Mouse (Mus musculus): Measurements from ENCODE around the gene A230050P20Rik. TPM values are rescaled to one million over a fixed set of nuclear protein-coding genes. Genes with fewer than 3 reads are reported as not detected.
"Not testable (repeated sequence)": the region's sequence is repeated elsewhere in the genome, so short reads cannot be mapped to it uniquely, and the experiment has no call there.

The A230050P20Rik gene
- 1.9 and 2.3 TPM in 2 replicates for polyA plus RNA-seq (2015; fragmentation: Nextera tagmentation; extraction: Ambion mirVana)

DNA sequence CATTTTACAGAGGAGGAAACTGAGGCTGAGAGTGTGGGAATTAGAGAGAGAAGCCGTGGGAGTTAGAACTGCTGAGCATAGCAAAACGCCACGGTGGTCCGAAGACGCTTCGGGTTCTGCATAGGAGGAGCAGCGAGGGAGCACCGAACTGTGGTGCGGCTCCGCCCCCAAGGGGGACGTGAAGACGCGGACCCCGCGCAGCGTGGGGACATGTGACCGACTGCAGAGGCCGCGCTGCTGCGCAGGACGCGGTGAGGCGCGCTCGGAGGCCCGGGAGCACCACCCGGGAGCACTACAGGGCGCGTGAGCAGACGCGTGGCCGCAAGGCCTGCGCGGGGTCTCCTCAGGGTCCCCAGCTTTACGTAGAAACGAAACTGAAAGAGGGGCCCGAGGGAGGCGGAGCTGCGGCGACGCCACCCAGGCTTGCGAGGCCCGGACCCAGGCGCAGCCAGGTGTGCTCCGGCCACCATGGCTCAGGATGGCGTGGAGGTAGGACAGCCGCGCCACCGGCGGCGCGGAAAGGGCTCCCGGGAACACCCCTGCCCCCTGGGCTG, at the start of gene A230050P20Rik:
Gene A230050P20Rik (plus strand): TSS at position 195 of the 554 bp plus-strand sequence.
- Histone ChIP-seq H3K36me3 (no peaks in the 10 kb centered on the region), H3K27me3 (peaks cover 58% of the 10 kb centered on the region), H3K4me3 (peak within 1 kb of the TSS; percentile 30), H3K4me2 (peak within 1 kb of the TSS; percentile 47), H3K9me3 (no peaks in the 10 kb centered on the region), H3K4me1 (replicated peaks) (peaks cover 6% of the 10 kb centered on the region), H3K27ac (no peak within 1 kb of the TSS), H3K9ac (peak within 1 kb of the TSS; percentile 43)
- no peak for ATAC-seq (ENCODE audit: low FRiP score)
- 10% methylated on average over 53 of the region's 53 CpGs for WGBS

DNA sequence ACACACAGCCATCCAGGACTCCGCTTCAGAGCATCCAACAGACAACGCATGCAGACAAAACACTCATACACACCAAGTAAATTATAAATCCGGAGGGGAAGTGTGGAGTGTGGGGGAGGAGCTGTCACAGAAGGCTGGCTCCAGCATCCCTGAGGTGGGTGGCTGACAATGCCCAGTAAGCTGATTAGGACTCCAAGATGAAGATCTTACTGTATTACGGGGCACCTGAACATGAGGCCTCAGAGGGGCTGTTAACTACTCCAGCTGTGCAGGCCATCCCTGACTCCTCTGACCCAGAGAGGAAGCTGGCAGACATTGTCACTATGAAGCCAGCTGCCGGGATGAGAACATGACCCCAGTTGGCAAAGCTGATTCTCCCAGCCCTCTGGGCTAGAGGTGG, 48.4 kb upstream of the A230050P20Rik start:
- peaks cover 9% of the 10 kb centered on the region; the same call in 1 of the 2 replicates for H3K27me3 ChIP-seq
- no peaks in the 10 kb centered on the region for H3K9me3 ChIP-seq
- no peak overlapping the region for H3K4me3 ChIP-seq
- no peaks in the 10 kb centered on the region for H3K36me3 ChIP-seq
- no peak for ATAC-seq (ENCODE audit: low FRiP score)
- 69% methylated on average over 5 of the region's 5 CpGs for WGBS
- no peak overlapping the region for H3K9ac ChIP-seq
- no peak overlapping the region for H3K27ac ChIP-seq
- peaks cover 2% of the 10 kb centered on the region for H3K4me1 ChIP-seq (replicated peaks)
- no peak overlapping the region for H3K4me2 ChIP-seq

DNA sequence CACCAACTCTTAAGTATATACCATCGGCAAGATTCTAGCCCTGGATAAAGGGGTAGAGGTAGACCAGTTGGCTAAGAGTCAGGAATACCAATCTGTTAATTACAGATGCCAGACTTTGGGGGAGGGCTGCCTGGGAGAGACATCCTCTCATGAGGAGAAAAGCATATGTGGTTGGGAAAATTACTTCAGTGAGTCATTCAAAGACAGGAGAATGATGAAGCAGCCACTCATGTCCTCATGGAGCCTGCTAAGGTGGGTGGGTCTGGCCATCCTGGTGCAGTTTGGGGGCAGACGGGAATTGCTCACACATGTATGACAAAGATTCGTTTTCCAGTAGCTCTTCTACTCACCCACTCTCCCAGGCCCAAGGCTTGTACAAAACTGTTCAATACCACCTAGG, 45.6 kb upstream of the A230050P20Rik start:
- H3K4me3 ChIP-seq: no peak overlapping the region
- H3K36me3 ChIP-seq: no peaks in the 10 kb centered on the region
- H3K4me1 ChIP-seq (replicated peaks): no peaks in the 10 kb centered on the region
- 92% methylated on average over 3 of the region's 3 CpGs for WGBS
- no peaks in the 10 kb centered on the region for H3K9me3 ChIP-seq
- no peak for ATAC-seq (ENCODE audit: low FRiP score)
- H3K4me2 ChIP-seq: no peak overlapping the region
- no peak overlapping the region for H3K9ac ChIP-seq
- no peaks in the 10 kb centered on the region for H3K27me3 ChIP-seq
- no peak overlapping the region for H3K27ac ChIP-seq

DNA sequence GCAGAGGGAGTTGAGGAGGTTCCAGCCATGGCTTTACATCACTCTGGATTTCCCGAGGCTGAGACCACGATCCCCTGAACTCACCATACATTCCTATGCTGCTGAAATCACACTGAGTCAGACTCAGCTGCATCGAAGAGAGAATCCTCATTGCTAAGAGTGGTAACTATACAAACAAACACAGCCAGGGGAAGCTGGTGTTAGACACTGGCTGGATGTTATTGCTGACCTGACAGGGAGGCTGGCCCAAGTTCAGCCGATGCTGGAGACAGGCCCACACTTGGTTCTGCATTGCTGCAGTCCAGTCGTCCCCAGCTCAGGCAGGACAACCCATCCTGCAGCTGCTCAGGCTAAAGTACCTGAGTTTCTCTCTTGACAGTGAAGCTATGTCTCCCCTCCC, 42.7 kb upstream of the A230050P20Rik start:
- Histone ChIP-seq H3K27ac (no peak overlapping the region), H3K9ac (no peak overlapping the region), H3K27me3 (peaks cover 12% of the 10 kb centered on the region; the same call in 1 of the 2 replicates), H3K9me3 (no peaks in the 10 kb centered on the region), H3K4me3 (no peak overlapping the region), H3K4me1 (replicated peaks) (peaks cover 5% of the 10 kb centered on the region), H3K4me2 (no peak overlapping the region), H3K36me3 (no peaks in the 10 kb centered on the region)
- 77% methylated on average over 5 of the region's 5 CpGs for WGBS
- ATAC-seq (ENCODE audit: low FRiP score): no peak

DNA sequence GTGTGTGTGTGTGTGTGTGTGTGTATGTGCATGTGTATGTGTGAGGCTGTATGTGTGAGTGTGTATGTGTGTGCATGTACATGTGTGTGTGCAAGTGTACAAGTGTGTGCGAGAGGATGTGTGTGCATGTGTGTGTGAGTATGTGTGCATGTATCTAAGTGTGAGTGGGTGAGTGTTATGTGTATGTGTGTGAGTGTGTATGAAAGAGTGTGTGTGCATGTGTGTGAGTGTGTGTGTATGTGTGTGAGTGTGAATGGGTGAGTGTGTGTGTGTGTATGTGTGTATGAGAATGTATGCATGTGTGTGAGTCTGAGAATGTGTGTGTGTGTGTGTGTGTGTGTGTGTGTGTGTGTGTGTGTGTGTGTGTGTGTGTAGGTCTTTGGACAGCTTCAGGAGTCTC, 40.3 kb upstream of the A230050P20Rik start:
- ATAC-seq (ENCODE audit: low FRiP score): no peak
- H3K36me3 ChIP-seq: no peaks in the 10 kb centered on the region
- no peak overlapping the region for H3K4me2 ChIP-seq
- H3K9ac ChIP-seq: no peak overlapping the region
- H3K27ac ChIP-seq: no peak overlapping the region
- peaks cover 20% of the 10 kb centered on the region for H3K27me3 ChIP-seq
- 89% methylated on average over 1 of the region's 1 CpGs for WGBS
- H3K4me3 ChIP-seq: no peak overlapping the region
- H3K4me1 ChIP-seq (replicated peaks): peaks cover 7% of the 10 kb centered on the region
- no peaks in the 10 kb centered on the region for H3K9me3 ChIP-seq

DNA sequence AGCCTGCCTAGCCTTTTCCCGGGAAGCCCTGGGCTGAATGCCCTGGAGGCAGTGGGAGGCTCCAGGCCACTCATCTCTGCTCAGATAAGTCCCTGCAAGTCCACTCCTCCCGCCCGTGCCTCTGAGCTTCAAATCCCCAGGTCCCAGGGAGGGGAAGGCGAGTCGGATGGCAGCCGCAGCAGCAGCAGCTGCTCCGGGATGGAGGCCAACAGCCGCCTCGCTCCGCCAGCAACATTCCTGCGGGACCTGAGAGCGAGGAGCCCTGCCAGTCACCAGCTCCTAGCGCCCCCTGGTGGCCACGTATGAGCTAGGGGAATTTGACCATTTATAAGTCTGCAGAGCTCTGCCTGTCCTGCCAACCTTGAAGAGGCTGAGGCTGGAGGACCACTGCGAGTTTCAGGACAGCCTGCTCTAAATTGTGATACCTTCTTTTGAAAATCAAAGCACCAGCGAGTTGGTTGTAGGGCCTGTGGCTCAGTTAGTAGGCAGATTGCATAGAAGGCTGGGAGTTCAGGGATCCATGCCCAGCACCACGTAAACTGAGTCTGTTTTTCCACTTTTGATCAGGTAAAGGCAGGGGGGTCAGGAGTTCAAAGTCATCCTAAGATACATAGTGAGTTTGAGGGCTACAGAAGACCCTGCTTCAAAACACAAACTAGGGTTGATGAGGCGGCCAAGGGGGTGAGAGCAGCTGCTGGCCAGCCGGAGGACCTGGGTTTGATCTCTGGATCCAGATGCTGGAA, 37.4 kb upstream of the A230050P20Rik start:
- Histone ChIP-seq H3K9ac (peak overlapping the region; percentile 30; the same call in 1 of the 2 replicates), H3K27ac (no peak overlapping the region), H3K4me3 (no peak overlapping the region)

DNA sequence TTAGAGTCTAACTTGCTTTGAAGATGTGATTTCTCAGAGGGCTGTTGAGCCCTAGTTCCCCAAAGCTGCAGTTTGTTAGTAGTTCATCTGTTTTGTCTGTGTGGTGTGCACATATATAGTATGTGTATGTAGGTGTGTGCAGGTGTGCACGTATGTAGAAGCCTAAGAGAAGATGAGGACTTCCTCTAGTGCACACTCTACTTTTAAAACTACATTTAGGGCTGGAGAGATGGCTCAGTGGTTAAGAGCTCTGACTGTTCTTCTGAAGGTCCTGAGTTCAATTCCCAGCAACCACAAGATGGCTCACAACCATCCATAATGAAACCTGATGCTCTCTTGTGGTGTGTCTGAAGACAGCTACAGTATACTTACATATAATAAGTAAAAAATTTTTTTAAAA, 33.6 kb upstream of the A230050P20Rik start:
- no peak overlapping the region for H3K27ac ChIP-seq
- no peak overlapping the region for H3K9ac ChIP-seq
- no peak overlapping the region for H3K4me2 ChIP-seq
- peaks cover 7% of the 10 kb centered on the region for H3K4me1 ChIP-seq (replicated peaks)
- no peak overlapping the region for H3K4me3 ChIP-seq
- no peak for ATAC-seq (ENCODE audit: low FRiP score)
- H3K27me3 ChIP-seq: peaks cover 20% of the 10 kb centered on the region; the same call in 1 of the 2 replicates
- no peaks in the 10 kb centered on the region for H3K36me3 ChIP-seq
- no peaks in the 10 kb centered on the region for H3K9me3 ChIP-seq
- 78% methylated on average over 1 of the region's 1 CpGs for WGBS

More for the DNA sequence above, 37.4 kb upstream of the A230050P20Rik start:
- peak; percentile 89 for ATAC-seq (ENCODE audit: low FRiP score)
- no peaks in the 10 kb centered on the region for H3K9me3 ChIP-seq
- H3K4me1 ChIP-seq (replicated peaks): peaks cover 7% of the 10 kb centered on the region
- WGBS: 15% methylated on average over 19 of the region's 19 CpGs
- H3K4me2 ChIP-seq: peak overlapping the region; percentile 36
- peaks cover 26% of the 10 kb centered on the region for H3K27me3 ChIP-seq
- H3K36me3 ChIP-seq: no peaks in the 10 kb centered on the region

DNA sequence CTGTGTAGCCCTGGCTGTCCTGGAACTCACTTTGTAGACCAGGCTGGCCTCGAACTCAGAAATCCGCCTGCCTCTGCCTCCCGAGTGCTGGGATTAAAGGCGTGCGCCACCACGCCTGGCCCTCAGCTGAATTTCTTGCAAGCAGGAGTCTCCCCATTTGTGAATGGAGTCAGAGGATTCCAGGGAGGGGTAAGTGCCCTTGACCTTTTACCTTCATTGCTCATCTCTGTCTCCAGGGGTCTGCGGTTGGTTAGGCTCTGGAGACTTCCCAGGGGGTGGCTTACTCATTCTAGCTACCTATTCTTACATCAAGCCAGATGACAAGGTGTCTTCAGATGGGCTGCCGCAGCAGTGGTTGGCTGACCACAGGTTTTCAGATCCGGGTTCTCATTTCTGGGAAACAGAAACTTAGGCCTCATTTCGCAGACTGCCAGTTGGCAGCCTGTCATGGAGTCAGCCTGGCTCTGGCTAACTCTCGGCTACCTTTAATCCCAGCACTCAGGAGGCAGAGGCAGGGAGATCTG, 32.9 kb upstream of the A230050P20Rik start:
- not testable (repeated sequence) for H3K9me3 ChIP-seq
- 91% methylated on average over 11 of the region's 11 CpGs for WGBS

DNA sequence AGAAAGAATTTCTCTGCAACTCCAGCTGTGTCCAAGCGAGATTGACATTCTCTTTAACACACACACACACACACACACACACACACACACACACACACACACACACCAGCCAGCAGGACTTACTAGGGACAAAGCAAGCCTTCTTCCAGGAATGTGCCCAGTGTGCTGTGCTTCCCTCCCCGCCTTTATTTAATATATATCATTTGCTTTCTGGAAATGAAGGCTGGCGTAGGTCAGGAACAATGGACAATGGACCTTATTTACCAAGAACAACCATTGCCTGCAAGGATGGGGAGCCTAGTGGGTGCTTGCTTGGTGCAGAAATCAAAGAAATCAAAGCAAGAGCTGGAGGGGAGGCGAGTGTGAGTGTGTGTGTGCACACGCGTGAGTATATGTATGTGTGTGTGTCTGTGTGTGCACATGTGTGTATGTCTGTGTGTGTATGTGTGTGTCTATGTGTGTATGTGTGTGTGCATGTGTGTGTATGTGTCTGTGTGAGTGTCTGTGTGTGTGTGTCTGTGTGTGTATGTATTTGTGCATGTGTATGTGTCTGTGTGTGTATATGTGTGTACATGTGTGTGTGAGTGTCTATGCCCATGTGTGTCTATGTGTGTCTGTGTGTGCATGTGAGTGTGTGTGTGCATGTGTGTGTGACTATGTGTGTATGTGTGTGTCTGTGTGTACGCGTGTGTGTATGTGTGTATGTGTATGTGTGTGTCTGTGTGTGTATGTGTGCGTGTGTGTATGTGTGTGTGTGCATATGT, 31.1 kb upstream of the A230050P20Rik start:
- H3K4me3 ChIP-seq: no peak overlapping the region
- H3K27me3 ChIP-seq: peaks cover 16% of the 10 kb centered on the region; the same call in 1 of the 2 replicates
- no peaks in the 10 kb centered on the region for H3K9me3 ChIP-seq
- no peaks in the 10 kb centered on the region for H3K36me3 ChIP-seq
- no peak overlapping the region for H3K9ac ChIP-seq
- H3K4me2 ChIP-seq: no peak overlapping the region
- no peak overlapping the region for H3K27ac ChIP-seq
- ATAC-seq (ENCODE audit: low FRiP score): no peak
- H3K4me1 ChIP-seq (replicated peaks): no peaks in the 10 kb centered on the region
- WGBS: 86% methylated on average over 9 of the region's 9 CpGs

More for the DNA sequence above, 32.9 kb upstream of the A230050P20Rik start:
- not testable (repeated sequence) for H3K4me1 ChIP-seq (replicated peaks); H3K36me3 ChIP-seq; H3K4me3 ChIP-seq; H3K9ac ChIP-seq; ATAC-seq (ENCODE audit: low FRiP score); H3K27ac ChIP-seq; H3K4me2 ChIP-seq
- H3K27me3 ChIP-seq: peaks cover 15% of the 10 kb centered on the region; the same call in 1 of the 2 replicates

DNA sequence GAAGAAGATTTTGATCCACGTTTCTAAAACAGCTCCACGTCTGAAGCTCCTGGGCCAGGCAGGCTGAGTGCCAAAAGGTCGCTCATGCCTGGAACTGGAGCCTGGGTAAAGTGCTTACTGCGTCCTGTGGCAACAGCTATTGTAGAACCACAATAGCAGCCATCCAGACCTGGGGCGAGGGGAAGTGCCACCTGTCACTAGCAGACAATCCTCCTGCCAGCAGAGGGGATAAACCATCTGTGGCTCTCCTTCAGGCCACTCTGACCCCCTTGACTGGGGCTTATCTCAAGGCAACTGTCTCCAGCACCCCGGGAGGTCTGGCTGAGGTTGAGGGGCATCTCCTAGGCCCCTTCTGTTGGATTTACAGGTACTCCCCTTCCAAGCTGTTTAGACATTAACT, 29.5 kb upstream of the A230050P20Rik start:
- Histone ChIP-seq H3K9me3 (no peaks in the 10 kb centered on the region), H3K27ac (no peak overlapping the region), H3K9ac (no peak overlapping the region), H3K4me1 (replicated peaks) (no peaks in the 10 kb centered on the region), H3K36me3 (no peaks in the 10 kb centered on the region), H3K4me2 (no peak overlapping the region), H3K27me3 (0 out of 2 replicates have a peak, but pooled peaks cover 7% of the 10 kb centered on the region), H3K4me3 (no peak overlapping the region)
- whole genome bisulfite sequencing: 49% methylated on average over 6 of the region's 6 CpGs
- no peak for ATAC-seq (ENCODE audit: low FRiP score)

DNA sequence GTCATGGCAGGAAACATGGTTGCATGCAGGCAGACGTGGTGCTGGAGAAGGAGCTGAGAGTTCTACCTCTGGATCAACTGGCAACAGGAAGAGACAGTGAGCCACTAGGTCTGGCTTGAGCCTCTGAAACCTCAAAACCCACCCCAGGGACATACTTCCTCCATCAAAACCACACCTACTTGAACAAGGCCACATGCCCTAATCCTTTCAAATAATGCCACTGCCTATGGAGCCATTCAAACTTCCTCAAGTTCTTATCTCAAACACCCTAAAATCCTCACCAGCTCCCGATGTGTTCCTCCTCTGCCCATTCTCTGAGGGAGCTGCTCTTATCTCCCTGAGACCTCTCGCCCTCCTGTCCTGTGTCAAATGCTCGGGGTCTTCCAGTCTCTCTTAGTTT, 26.2 kb upstream of the A230050P20Rik start:
- Histone ChIP-seq H3K9me3 (no peaks in the 10 kb centered on the region), H3K4me1 (replicated peaks) (no peaks in the 10 kb centered on the region), H3K27ac (no peak overlapping the region), H3K9ac (no peak overlapping the region), H3K4me2 (no peak overlapping the region), H3K4me3 (no peak overlapping the region), H3K27me3 (0 out of 2 replicates have a peak, but pooled peaks cover 5% of the 10 kb centered on the region), H3K36me3 (no peaks in the 10 kb centered on the region)
- 79% methylated on average over 4 of the region's 4 CpGs for WGBS
- ATAC-seq (ENCODE audit: low FRiP score): no peak

DNA sequence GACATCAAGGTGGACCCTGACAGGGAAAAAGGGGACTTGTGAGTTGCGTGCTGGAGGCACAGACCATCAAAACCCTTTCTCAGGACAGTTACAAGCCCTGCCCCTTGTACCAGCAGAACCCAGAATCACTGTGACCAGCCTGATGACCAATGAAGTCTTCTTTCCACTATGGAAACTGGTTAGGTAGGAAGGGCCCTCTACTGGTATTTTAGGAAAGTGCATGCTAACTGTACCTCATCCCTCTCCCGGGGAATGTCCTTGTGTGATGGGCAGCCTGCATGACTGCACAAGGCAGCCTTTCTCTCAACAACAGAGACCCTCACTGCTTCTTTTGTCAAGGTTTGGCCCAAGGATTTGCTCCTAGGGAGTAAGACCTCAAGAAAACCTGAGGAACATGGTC, 25.8 kb upstream of the A230050P20Rik start:
- no peak; the same call in 1 of the 2 replicates for ATAC-seq (ENCODE audit: low FRiP score)
- no peak overlapping the region for H3K27ac ChIP-seq
- 33% methylated on average over 2 of the region's 2 CpGs for WGBS
- 0 out of 2 replicates have a peak, but pooled peaks cover 5% of the 10 kb centered on the region for H3K27me3 ChIP-seq
- no peaks in the 10 kb centered on the region for H3K9me3 ChIP-seq
- no peak overlapping the region for H3K9ac ChIP-seq
- no peaks in the 10 kb centered on the region for H3K4me1 ChIP-seq (replicated peaks)
- H3K36me3 ChIP-seq: no peaks in the 10 kb centered on the region
- no peak overlapping the region for H3K4me2 ChIP-seq
- H3K4me3 ChIP-seq: no peak overlapping the region

All from hindbrain, embryonic 13.5 days (tissue).